Mouse (Mus musculus): ENCODE measurements around the gene Nkapd1.

DNA sequence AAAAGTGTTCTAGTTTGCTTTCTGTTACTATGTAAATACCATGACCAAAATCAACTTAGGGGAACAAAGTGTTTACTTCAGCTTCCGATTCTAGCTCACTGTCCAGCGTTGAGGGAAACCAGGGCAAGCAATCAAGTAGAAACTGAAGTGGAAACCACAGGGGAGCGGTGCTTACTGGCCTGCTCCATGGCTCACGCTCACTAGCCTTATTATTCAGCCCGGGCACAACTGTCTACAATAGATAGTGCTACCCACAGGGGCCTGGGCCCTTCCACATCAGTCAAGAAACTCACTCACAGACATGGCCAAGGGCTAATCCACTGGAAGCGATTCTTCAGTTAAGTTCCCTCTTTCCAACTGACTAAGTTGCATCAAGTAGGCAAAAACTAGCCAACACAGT lies 15.7 kb downstream of the Nkapd1 start:
- TF ChIP-seq CTCF (IDR thresholded peaks at IDR 0.05; ENCODE audit: borderline replicate concordance, control insufficient read depth, extremely low read depth, insufficient read depth, low read length, poor library complexity) (no peak), POLR2A (IDR thresholded peaks at IDR 0.05; ENCODE audit: control insufficient read depth, extremely low read depth, insufficient read depth, low read length, poor library complexity) (no peak)
